Mouse (Mus musculus): ENCODE measurements around the gene Lgsn. TPM values are rescaled to one million over a fixed set of nuclear protein-coding genes. Genes with fewer than 3 reads are reported as not detected.

The Lgsn gene
- not detected in 2 replicates for polyA plus RNA-seq (2015; fragmentation: Nextera tagmentation; extraction: Ambion mirVana)

GRCm38 (mm10) chr1:31176101-31176500, at the start of gene Lgsn:
Lgsn (plus strand) TSS chr1:31176401.
- H3K27me3 ChIP-seq: no peaks in the 10 kb centered on the region
- ATAC-seq (ENCODE audit: insufficient number of reproducible peaks, low FRiP score, low TSS enrichment, low read depth): no peak
- H3K27ac ChIP-seq (replicated peaks): no peak within 1 kb of the TSS
- no peak within 1 kb of the TSS for H3K4me2 ChIP-seq (replicated peaks)
- H3K36me3 ChIP-seq: no peaks in the 10 kb centered on the region
- 62% methylated on average over 5 of the region's 5 CpGs for WGBS
- H3K4me1 ChIP-seq: no peaks in the 10 kb centered on the region
- H3K4me3 ChIP-seq (replicated peaks): no peak within 1 kb of the TSS
- H3K9me3 ChIP-seq (replicated peaks): no peaks in the 10 kb centered on the region
- H3K9ac ChIP-seq: no peak within 1 kb of the TSS

- Histone ChIP-seq H3K4me2 (replicated peaks) (no peak overlapping the region), H3K27me3 (no peaks in the 10 kb centered on the region), H3K4me3 (replicated peaks) (no peak overlapping the region), H3K4me1 (0 out of 2 replicates have a peak, but pooled peaks cover 7% of the 10 kb centered on the region), H3K27ac (replicated peaks) (no peak overlapping the region), H3K36me3 (no peaks in the 10 kb centered on the region), H3K9ac (no peak overlapping the region), H3K9me3 (replicated peaks) (no peaks in the 10 kb centered on the region)
- no peak for ATAC-seq (ENCODE audit: insufficient number of reproducible peaks, low FRiP score, low TSS enrichment, low read depth)
- 76% methylated on average over 3 of the region's 3 CpGs for WGBS
Observed at GRCm38 (mm10) chr1:31138387-31138786, 37.8 kb upstream of the Lgsn start.

GRCm38 (mm10) chr1:31142288-31143094, 33.7 kb upstream of the Lgsn start:
- ATAC-seq (ENCODE audit: insufficient number of reproducible peaks, low FRiP score, low TSS enrichment, low read depth): no peak
- 28% methylated on average over 8 of the region's 8 CpGs for WGBS
- H3K4me2 ChIP-seq (replicated peaks): no peak overlapping the region

GRCm38 (mm10) chr1:31143571-31143970, 32.6 kb upstream of the Lgsn start:
- ATAC-seq (ENCODE audit: insufficient number of reproducible peaks, low FRiP score, low TSS enrichment, low read depth): no peak
- H3K9ac ChIP-seq: no peak overlapping the region
- WGBS: 71% methylated on average over 2 of the region's 2 CpGs
- no peak overlapping the region for H3K27ac ChIP-seq (replicated peaks)
- H3K9me3 ChIP-seq (replicated peaks): no peaks in the 10 kb centered on the region
- H3K27me3 ChIP-seq: no peaks in the 10 kb centered on the region
- H3K4me3 ChIP-seq (replicated peaks): no peak overlapping the region
- H3K4me1 ChIP-seq: 0 out of 2 replicates have a peak, but pooled peaks cover 7% of the 10 kb centered on the region
- H3K4me2 ChIP-seq (replicated peaks): no peak overlapping the region
- no peaks in the 10 kb centered on the region for H3K36me3 ChIP-seq

More at GRCm38 (mm10) chr1:31142288-31143094, 33.7 kb upstream of the Lgsn start:
- Histone ChIP-seq H3K27me3 (no peaks in the 10 kb centered on the region), H3K27ac (replicated peaks) (no peak overlapping the region), H3K4me3 (replicated peaks) (no peak overlapping the region), H3K9me3 (replicated peaks) (no peaks in the 10 kb centered on the region), H3K4me1 (0 out of 2 replicates have a peak, but pooled peaks cover 7% of the 10 kb centered on the region), H3K9ac (no peak overlapping the region), H3K36me3 (no peaks in the 10 kb centered on the region)

DNA sequence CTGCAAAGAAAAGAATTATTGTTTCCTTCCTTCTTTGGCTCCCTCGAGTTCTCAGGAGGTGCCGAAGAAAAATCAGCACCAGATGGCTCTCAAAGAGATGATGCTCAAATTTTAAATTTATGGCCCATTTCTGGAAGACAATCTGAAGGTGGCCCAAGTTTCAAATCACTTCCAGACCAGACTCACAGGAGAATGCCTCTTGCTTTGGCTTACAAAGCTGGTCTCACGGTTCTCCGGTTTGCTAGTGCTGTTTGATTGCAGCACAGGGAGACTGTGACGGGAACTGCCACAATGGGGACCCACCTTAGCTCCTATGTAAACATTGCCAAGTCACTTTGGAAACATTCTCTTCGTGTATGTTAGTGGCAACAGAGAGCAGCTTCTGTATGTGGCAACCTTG, 26.5 kb upstream of the Lgsn start:
- H3K27me3 ChIP-seq: no peaks in the 10 kb centered on the region
- H3K4me2 ChIP-seq (replicated peaks): no peak overlapping the region
- WGBS: 18% methylated on average over 6 of the region's 6 CpGs

DNA sequence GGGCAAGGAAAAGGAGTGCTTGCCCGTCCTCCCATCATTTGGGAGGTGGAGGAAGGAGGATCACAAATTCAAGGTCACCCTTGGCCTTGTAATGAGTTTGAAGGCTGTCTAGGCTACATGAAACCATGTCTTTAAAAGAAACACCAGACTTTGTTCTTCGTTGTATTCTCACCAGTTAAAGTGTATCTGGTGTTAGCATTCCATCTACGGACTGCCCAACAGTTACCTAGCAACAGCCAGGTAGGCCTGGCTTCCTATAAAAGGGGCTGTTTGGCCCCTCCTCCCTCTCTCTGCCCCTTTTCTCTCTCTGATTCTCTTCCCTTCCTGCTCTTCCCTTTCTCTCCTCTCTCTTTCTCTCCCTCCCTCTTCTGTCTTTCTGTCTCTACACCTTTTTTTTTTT, 25.7 kb upstream of the Lgsn start:
- no peak overlapping the region for H3K9ac ChIP-seq
- H3K4me2 ChIP-seq (replicated peaks): no peak overlapping the region
- no peaks in the 10 kb centered on the region for H3K36me3 ChIP-seq
- no peaks in the 10 kb centered on the region for H3K9me3 ChIP-seq (replicated peaks)
- no peak overlapping the region for H3K27ac ChIP-seq (replicated peaks)
- WGBS: 51% methylated on average over 3 of the region's 3 CpGs
- H3K4me3 ChIP-seq (replicated peaks): no peak overlapping the region
- H3K27me3 ChIP-seq: no peaks in the 10 kb centered on the region
- no peak for ATAC-seq (ENCODE audit: insufficient number of reproducible peaks, low FRiP score, low TSS enrichment, low read depth)
- 0 out of 2 replicates have a peak, but pooled peaks cover 3% of the 10 kb centered on the region for H3K4me1 ChIP-seq

More for the DNA sequence above, 26.5 kb upstream of the Lgsn start:
- Histone ChIP-seq H3K27ac (replicated peaks) (no peak overlapping the region), H3K9me3 (replicated peaks) (no peaks in the 10 kb centered on the region), H3K4me3 (replicated peaks) (no peak overlapping the region), H3K9ac (no peak overlapping the region), H3K4me1 (0 out of 2 replicates have a peak, but pooled peaks cover 3% of the 10 kb centered on the region), H3K36me3 (no peaks in the 10 kb centered on the region)
- no peak for ATAC-seq (ENCODE audit: insufficient number of reproducible peaks, low FRiP score, low TSS enrichment, low read depth)

GRCm38 (mm10) chr1:31152799-31153426, 23.3 kb upstream of the Lgsn start:
- Histone ChIP-seq H3K9me3 (replicated peaks) (no peaks in the 10 kb centered on the region), H3K9ac (no peak overlapping the region), H3K27ac (replicated peaks) (no peak overlapping the region), H3K27me3 (no peaks in the 10 kb centered on the region), H3K4me3 (replicated peaks) (no peak overlapping the region), H3K4me1 (0 out of 2 replicates have a peak, but pooled peaks cover 3% of the 10 kb centered on the region), H3K36me3 (no peaks in the 10 kb centered on the region), H3K4me2 (replicated peaks) (no peak overlapping the region)
- WGBS: 41% methylated on average over 2 of the region's 2 CpGs
- no peak for ATAC-seq (ENCODE audit: insufficient number of reproducible peaks, low FRiP score, low TSS enrichment, low read depth)

DNA sequence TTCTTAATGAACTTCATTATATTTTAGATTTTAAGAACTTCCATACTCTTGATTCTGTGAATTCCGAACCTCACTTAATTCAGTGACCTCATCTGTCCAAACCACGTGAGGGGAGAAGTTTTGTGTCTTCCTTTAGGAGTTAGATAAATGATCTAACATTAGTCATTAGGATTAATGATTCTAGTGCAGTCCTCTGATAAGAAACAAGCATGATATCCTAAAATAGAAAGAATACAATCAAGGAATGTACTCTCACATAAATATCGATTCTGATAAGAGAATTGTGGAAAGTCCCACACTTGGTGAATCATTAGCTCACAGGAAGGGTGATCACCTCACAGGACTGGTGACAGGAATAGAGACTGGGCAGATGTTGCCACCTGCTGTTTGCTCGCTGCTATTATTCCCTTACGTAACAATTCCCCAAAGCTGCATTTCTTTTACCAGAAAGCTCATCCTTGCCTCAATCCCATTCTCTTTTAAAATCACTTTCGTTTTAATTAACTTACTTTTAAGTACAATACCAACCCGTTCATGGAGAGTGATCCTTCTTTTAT, 22.3 kb upstream of the Lgsn start:
- 22% methylated on average over 7 of the region's 7 CpGs for WGBS
- no peak for ATAC-seq (ENCODE audit: insufficient number of reproducible peaks, low FRiP score, low TSS enrichment, low read depth)
- no peak overlapping the region for H3K9ac ChIP-seq

GRCm38 (mm10) chr1:31156185-31156584, 20.0 kb upstream of the Lgsn start:
- no peaks in the 10 kb centered on the region for H3K36me3 ChIP-seq
- no peaks in the 10 kb centered on the region for H3K27me3 ChIP-seq
- no peak for ATAC-seq (ENCODE audit: insufficient number of reproducible peaks, low FRiP score, low TSS enrichment, low read depth)
- WGBS: 87% methylated on average over 2 of the region's 2 CpGs
- no peaks in the 10 kb centered on the region for H3K9me3 ChIP-seq (replicated peaks)
- no peak overlapping the region for H3K4me3 ChIP-seq (replicated peaks)
- H3K27ac ChIP-seq (replicated peaks): no peak overlapping the region
- no peak overlapping the region for H3K4me2 ChIP-seq (replicated peaks)
- no peaks in the 10 kb centered on the region for H3K4me1 ChIP-seq
- H3K9ac ChIP-seq: no peak overlapping the region

More for the DNA sequence above, 22.3 kb upstream of the Lgsn start:
- Histone ChIP-seq H3K36me3 (no peaks in the 10 kb centered on the region), H3K27me3 (no peaks in the 10 kb centered on the region), H3K4me2 (replicated peaks) (no peak overlapping the region), H3K9me3 (replicated peaks) (no peaks in the 10 kb centered on the region), H3K4me1 (0 out of 2 replicates have a peak, but pooled peaks cover 3% of the 10 kb centered on the region), H3K4me3 (replicated peaks) (no peak overlapping the region), H3K27ac (replicated peaks) (no peak overlapping the region)

GRCm38 (mm10) chr1:31156884-31157283, 19.3 kb upstream of the Lgsn start:
- no peak overlapping the region for H3K4me3 ChIP-seq (replicated peaks)
- no peak overlapping the region for H3K4me2 ChIP-seq (replicated peaks)
- no peak overlapping the region for H3K9ac ChIP-seq
- no peaks in the 10 kb centered on the region for H3K9me3 ChIP-seq (replicated peaks)
- no peaks in the 10 kb centered on the region for H3K27me3 ChIP-seq
- no peaks in the 10 kb centered on the region for H3K36me3 ChIP-seq
- no peak overlapping the region for H3K27ac ChIP-seq (replicated peaks)
- WGBS: 78% methylated on average over 2 of the region's 2 CpGs
- no peaks in the 10 kb centered on the region for H3K4me1 ChIP-seq
- no peak for ATAC-seq (ENCODE audit: insufficient number of reproducible peaks, low FRiP score, low TSS enrichment, low read depth)

- H3K4me2 ChIP-seq (replicated peaks): no peak overlapping the region
- H3K27me3 ChIP-seq: no peaks in the 10 kb centered on the region
- H3K4me3 ChIP-seq (replicated peaks): no peak overlapping the region
- no peaks in the 10 kb centered on the region for H3K4me1 ChIP-seq
- no peak for ATAC-seq (ENCODE audit: insufficient number of reproducible peaks, low FRiP score, low TSS enrichment, low read depth)
- H3K36me3 ChIP-seq: no peaks in the 10 kb centered on the region
- H3K9ac ChIP-seq: no peak overlapping the region
- 69% methylated on average over 18 of the region's 18 CpGs for WGBS
- no peak overlapping the region for H3K27ac ChIP-seq (replicated peaks)
- H3K9me3 ChIP-seq (replicated peaks): no peaks in the 10 kb centered on the region
Observed at GRCm38 (mm10) chr1:31164527-31165189, 11.5 kb upstream of the Lgsn start.

All from embryonic facial prominence, embryonic 15.5 days (tissue).